Mouse (Mus musculus): ENCODE results near the gene Rnf41.

- no peak for TF ChIP-seq POLR2A (IDR thresholded peaks at IDR 0.05; ENCODE audit: low read depth, low read length)
- TF ChIP-seq CTCF (IDR thresholded peaks at IDR 0.05; ENCODE audit: extremely low read depth, insufficient read depth, insufficient read length, insufficient replicate concordance): no peak
These were observed 3.4 kb downstream of the Rnf41 start for GRCm38 (mm10) chr10:128414848-128415247.

Data from spleen, adult 2 months (tissue).